Mouse (Mus musculus) heart, adult 11 months (tissue): ENCODE measurements around the gene Dctd.

Source experiments
- DNase-seq: peaks from one replicate; pipeline ENCODE4 v3.0.0; 2022

The Dctd gene

GRCm38 (mm10) chr8:48146449-48146848, 47.6 kb downstream of the Dctd start:
- DNase-seq = no peak

DNA sequence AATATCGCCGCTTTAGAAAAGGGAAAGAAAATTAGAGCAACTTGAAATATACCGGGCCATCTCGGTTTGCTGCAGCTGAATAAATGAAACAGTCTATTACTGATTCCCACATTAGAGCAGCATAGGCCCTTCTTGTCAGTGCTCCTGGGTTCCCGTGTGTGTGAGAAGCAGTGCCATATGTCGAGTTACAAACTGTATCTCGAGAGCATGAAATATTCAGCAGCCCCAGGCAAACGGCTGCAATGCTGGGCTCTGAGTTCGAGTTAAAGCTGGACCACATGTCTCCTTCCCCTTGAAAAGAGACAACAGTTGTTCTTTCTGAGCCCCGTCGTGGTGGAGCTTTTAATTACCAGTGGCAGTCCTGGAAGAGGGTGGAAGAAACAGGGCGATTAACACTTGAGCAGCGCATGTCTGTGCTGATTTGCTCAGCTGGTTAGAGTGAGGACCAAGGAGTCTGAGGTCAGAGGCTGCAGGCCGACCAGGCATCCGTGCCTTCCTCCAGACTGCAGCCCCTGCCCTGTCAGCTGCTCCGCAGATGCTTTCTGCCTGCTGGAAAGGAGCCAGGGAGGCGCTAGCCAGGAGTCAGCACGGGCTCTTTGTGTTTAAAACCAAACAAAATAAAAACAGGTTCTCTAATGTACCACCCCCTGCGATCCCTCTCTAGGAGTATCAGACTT, 53.3 kb downstream of the Dctd start:
- DNase-seq = no peak

GRCm38 (mm10) chr8:48153360-48154121, 54.6 kb downstream of the Dctd start:
- DNase-seq = peak; percentile 98

- DNase-seq = no peak
Measured at GRCm38 (mm10) chr8:48157718-48158117, 58.8 kb downstream of the Dctd start.

GRCm38 (mm10) chr8:48158560-48159217, 59.8 kb downstream of the Dctd start:
- no peak for DNase-seq

DNA sequence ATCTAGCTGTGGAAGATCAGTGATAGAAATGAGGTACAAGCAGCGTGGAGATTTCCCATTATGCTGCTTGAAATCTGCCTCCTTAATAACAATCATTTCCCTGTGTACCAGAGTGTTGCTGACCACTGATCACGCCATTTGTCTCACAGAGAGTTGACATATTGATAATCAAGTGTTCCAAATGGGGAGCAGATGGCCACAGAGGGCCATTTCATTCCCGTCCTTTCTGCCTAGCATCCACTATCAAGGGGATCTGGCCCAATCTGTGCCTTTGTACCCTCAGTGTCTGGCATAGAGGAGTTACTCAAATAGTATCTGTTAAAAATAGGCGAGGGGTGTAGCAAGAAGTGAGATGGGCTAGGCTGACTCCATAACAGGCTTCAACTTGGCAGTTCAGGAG, 78.5 kb downstream of the Dctd start:
- peak; percentile 69 for DNase-seq

GRCm38 (mm10) chr8:48177876-48178275, 79.0 kb downstream of the Dctd start:
- DNase-seq = peak; percentile 48

GRCm38 (mm10) chr8:48178993-48179392, 80.1 kb downstream of the Dctd start:
- no peak for DNase-seq

- peak; percentile 67 for DNase-seq
Measured at GRCm38 (mm10) chr8:48180146-48180545, 81.3 kb downstream of the Dctd start.

GRCm38 (mm10) chr8:48181000-48181399, 82.1 kb downstream of the Dctd start:
- peak; percentile 46 for DNase-seq

GRCm38 (mm10) chr8:48183758-48184157, 84.9 kb downstream of the Dctd start:
- DNase-seq = peak; percentile 52

- DNase-seq = peak; percentile 25
Measured at GRCm38 (mm10) chr8:48188586-48188985, 89.7 kb downstream of the Dctd start.

DNA sequence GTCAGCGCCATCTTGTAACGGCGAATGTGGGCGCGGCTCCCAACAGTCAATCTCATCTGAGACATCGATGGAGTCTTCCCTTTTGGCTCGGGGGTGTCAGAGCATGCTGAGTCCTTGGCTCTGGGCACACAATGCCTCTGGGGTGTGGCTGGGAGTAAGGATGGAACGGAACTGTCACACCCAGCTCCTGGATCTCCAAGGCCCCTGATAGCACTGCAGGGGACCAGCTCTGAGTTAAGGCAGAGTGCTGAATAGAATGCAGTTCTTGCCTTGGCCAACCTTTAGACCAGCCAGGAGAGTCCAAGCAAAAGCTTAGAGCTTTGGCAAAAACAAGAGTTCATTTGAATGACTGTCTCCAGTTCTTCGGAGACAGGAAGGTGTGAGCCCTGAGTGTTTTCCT, 97.1 kb downstream of the Dctd start:
- DNase-seq = peak; percentile 22

DNA sequence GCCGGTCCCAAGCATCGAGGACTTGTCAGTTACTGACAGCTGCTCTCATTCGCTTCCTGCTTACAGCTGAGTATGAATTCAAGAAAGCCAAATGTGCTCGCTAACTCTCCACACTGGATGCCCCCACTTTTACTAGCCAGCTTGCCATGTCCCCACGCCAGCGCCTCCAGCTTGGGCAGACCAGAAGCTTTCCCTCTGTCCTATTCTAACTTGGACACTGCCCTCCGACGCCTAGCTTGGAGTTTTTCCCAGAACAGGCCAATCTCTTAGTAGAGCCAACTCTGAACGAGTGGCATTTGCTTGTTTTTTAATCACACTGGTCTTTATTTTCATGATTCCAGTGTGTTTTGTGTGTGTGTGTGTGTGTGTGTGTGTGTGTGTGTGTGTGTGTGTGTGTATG, 100.3 kb downstream of the Dctd start:
- DNase-seq = peak; percentile 82

DNA sequence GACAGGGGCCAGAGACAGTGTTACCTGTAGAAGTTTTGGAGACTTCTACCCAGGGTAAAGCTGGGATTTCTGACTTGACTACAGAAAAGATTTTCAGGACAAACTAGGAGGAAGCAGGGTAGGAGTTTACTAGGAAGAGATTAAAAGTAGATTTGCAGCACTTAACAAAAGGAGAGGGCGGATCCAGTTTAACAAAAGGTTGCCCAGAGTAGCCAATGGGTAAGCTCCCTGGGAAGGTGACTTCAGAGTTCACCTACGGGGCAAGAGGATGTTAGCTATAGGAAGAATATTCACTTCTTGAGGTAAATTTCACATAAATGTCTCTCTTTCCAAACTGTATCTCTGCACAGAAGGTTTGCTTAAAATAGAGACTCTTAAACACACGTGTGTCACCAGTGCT, 103.7 kb downstream of the Dctd start:
- no peak for DNase-seq
